Mouse (Mus musculus): ENCODE measurements at regions not wholly inside any gene's neighbourhood (a gene's known extent, or its start where the extent isn't known, plus 50 kb on each side); places are given as distances from the start of the nearest gene placed in this dataset.

- ATAC-seq (replicated peaks; ENCODE audit: low FRiP score, low read depth): no peak
Observed at GRCm38 (mm10) chr14:25338404-25339051, 120.5 kb upstream of the Zmiz1 start.

GRCm38 (mm10) chr14:25340845-25341244, 118.1 kb upstream of the Zmiz1 start:
- no peaks in the 10 kb centered on the region for H3K27me3 ChIP-seq (ENCODE audit: insufficient read depth, low read length)
- 78% methylated on average over 9 of the region's 9 CpGs for WGBS
- peaks cover 28% of the 10 kb centered on the region for H3K4me1 ChIP-seq (replicated peaks; ENCODE audit: insufficient read depth, low read length)
- ATAC-seq (replicated peaks; ENCODE audit: low FRiP score, low read depth) (no peak), DNase-seq (ENCODE audit: low spot score) (no peak)
- H3K4me2 ChIP-seq (ENCODE audit: low read length): no peak overlapping the region
- TF ChIP-seq CTCF (IDR thresholded peaks at IDR 0.05; ENCODE audit: low read depth): no peak
- H3K9me3 ChIP-seq (replicated peaks; ENCODE audit: low read length): no peaks in the 10 kb centered on the region
- no peaks in the 10 kb centered on the region for H3K36me3 ChIP-seq (ENCODE audit: insufficient read depth, low read length)
- H3K4me3 ChIP-seq (replicated peaks; ENCODE audit: low read depth, low read length): no peak overlapping the region
- no peak overlapping the region for H3K9ac ChIP-seq (ENCODE audit: low read depth, low read length)
- H3K27ac ChIP-seq: no peak overlapping the region

More at GRCm38 (mm10) chr14:25338404-25339051, 120.5 kb upstream of the Zmiz1 start:
- TF ChIP-seq CTCF (IDR thresholded peaks at IDR 0.05; ENCODE audit: low read depth): no peak
- Histone ChIP-seq H3K9me3 (replicated peaks; ENCODE audit: low read length) (no peaks in the 10 kb centered on the region), H3K36me3 (ENCODE audit: insufficient read depth, low read length) (no peaks in the 10 kb centered on the region), H3K27me3 (ENCODE audit: insufficient read depth, low read length) (no peaks in the 10 kb centered on the region), H3K9ac (ENCODE audit: low read depth, low read length) (no peak overlapping the region), H3K27ac (no peak overlapping the region), H3K4me2 (ENCODE audit: low read length) (no peak overlapping the region), H3K4me3 (replicated peaks; ENCODE audit: low read depth, low read length) (no peak overlapping the region), H3K4me1 (replicated peaks; ENCODE audit: insufficient read depth, low read length) (peaks cover 24% of the 10 kb centered on the region)
- DNase-seq (ENCODE audit: low spot score): no peak
- 64% methylated on average over 9 of the region's 9 CpGs for WGBS

- Histone ChIP-seq H3K9me3 (replicated peaks; ENCODE audit: low read length) (no peaks in the 10 kb centered on the region), H3K4me2 (ENCODE audit: low read length) (no peak overlapping the region), H3K4me3 (replicated peaks; ENCODE audit: low read depth, low read length) (no peak overlapping the region), H3K27ac (no peak overlapping the region), H3K36me3 (ENCODE audit: insufficient read depth, low read length) (no peaks in the 10 kb centered on the region), H3K9ac (ENCODE audit: low read depth, low read length) (no peak overlapping the region), H3K27me3 (ENCODE audit: insufficient read depth, low read length) (no peaks in the 10 kb centered on the region), H3K4me1 (replicated peaks; ENCODE audit: insufficient read depth, low read length) (peaks cover 27% of the 10 kb centered on the region)
- WGBS: 64% methylated on average over 9 of the region's 9 CpGs
- ATAC-seq (replicated peaks; ENCODE audit: low FRiP score, low read depth): no peak
- no peak for DNase-seq (ENCODE audit: low spot score)
- TF ChIP-seq CTCF (IDR thresholded peaks at IDR 0.05; ENCODE audit: low read depth): no peak
Observed at GRCm38 (mm10) chr14:25341848-25342427, 117.0 kb upstream of the Zmiz1 start.

GRCm38 (mm10) chr14:25342865-25343565, 116.0 kb upstream of the Zmiz1 start:
- TF ChIP-seq CTCF (IDR thresholded peaks at IDR 0.05; ENCODE audit: low read depth): no peak
- H3K9me3 ChIP-seq (replicated peaks; ENCODE audit: low read length): no peaks in the 10 kb centered on the region
- DNase-seq (ENCODE audit: low spot score) (peak; percentile 64), ATAC-seq (replicated peaks; ENCODE audit: low FRiP score, low read depth) (no peak)
- no peak overlapping the region for H3K4me3 ChIP-seq (replicated peaks; ENCODE audit: low read depth, low read length)
- peak overlapping the region; percentile 25; the same call in 1 of the 2 replicates for H3K27ac ChIP-seq
- H3K4me1 ChIP-seq (replicated peaks; ENCODE audit: insufficient read depth, low read length): peaks cover 20% of the 10 kb centered on the region
- no peaks in the 10 kb centered on the region for H3K36me3 ChIP-seq (ENCODE audit: insufficient read depth, low read length)
- H3K4me2 ChIP-seq (ENCODE audit: low read length): no peak overlapping the region; the same call in 1 of the 2 replicates
- H3K27me3 ChIP-seq (ENCODE audit: insufficient read depth, low read length): no peaks in the 10 kb centered on the region
- WGBS: 18% methylated on average over 4 of the region's 4 CpGs
- no peak overlapping the region for H3K9ac ChIP-seq (ENCODE audit: low read depth, low read length)

GRCm38 (mm10) chr14:25345995-25346394, 113.0 kb upstream of the Zmiz1 start:
- Histone ChIP-seq H3K27ac (no peak overlapping the region), H3K9me3 (replicated peaks; ENCODE audit: low read length) (no peaks in the 10 kb centered on the region), H3K9ac (ENCODE audit: low read depth, low read length) (no peak overlapping the region), H3K36me3 (ENCODE audit: insufficient read depth, low read length) (no peaks in the 10 kb centered on the region), H3K4me3 (replicated peaks; ENCODE audit: low read depth, low read length) (no peak overlapping the region), H3K4me2 (ENCODE audit: low read length) (no peak overlapping the region), H3K4me1 (replicated peaks; ENCODE audit: insufficient read depth, low read length) (peaks cover 15% of the 10 kb centered on the region), H3K27me3 (ENCODE audit: insufficient read depth, low read length) (no peaks in the 10 kb centered on the region)
- no peak for TF ChIP-seq CTCF (IDR thresholded peaks at IDR 0.05; ENCODE audit: low read depth)
- WGBS: 34% methylated on average over 2 of the region's 2 CpGs
- no peak for DNase-seq (ENCODE audit: low spot score)
- no peak for ATAC-seq (replicated peaks; ENCODE audit: low FRiP score, low read depth)

GRCm38 (mm10) chr14:25346813-25347610, 112.0 kb upstream of the Zmiz1 start:
- no peaks in the 10 kb centered on the region for H3K9me3 ChIP-seq (replicated peaks; ENCODE audit: low read length)
- no peak for TF ChIP-seq CTCF (IDR thresholded peaks at IDR 0.05; ENCODE audit: low read depth)
- H3K36me3 ChIP-seq (ENCODE audit: insufficient read depth, low read length): no peaks in the 10 kb centered on the region
- no peaks in the 10 kb centered on the region for H3K27me3 ChIP-seq (ENCODE audit: insufficient read depth, low read length)
- H3K27ac ChIP-seq: no peak overlapping the region
- H3K4me3 ChIP-seq (replicated peaks; ENCODE audit: low read depth, low read length): no peak overlapping the region
- ATAC-seq (replicated peaks; ENCODE audit: low FRiP score, low read depth): no peak
- no peak overlapping the region for H3K4me2 ChIP-seq (ENCODE audit: low read length)
- WGBS: 70% methylated on average over 7 of the region's 7 CpGs
- peaks cover 15% of the 10 kb centered on the region for H3K4me1 ChIP-seq (replicated peaks; ENCODE audit: insufficient read depth, low read length)
- DNase-seq (ENCODE audit: low spot score): no peak
- H3K9ac ChIP-seq (ENCODE audit: low read depth, low read length): no peak overlapping the region
